ENCODE assay signal across 12 mouse cellular contexts in the genomic region with DNA sequence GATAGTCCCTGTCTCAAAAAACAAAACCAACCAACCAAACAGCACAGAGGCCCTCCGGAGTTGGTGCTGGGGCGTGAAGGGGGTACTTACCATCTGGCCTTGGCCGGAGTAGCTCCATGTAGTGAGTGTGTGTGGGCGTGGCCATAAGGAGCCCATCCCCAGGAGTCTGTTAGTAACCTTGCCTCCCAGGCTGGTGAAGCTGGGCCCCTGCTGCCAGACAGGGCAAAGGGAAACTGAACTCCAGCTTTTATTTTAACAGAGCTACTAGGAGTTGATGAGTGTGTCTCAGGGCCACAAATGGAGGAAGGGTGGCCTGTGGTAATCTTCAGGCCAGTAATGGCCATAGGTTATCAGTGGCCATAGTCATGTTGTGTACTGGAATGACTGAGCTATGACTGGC. TPM values are rescaled to one million over a fixed set of nuclear protein-coding genes. Genes with fewer than 3 reads are reported as not detected.
DNase-seq lines count a peak whose midpoint lies in the region; ATAC-seq and TF ChIP-seq lines count a peak whose summit lies in the region.
"Had no signal": no experiment of that assay in that cellular context is flagged by ENCODE, and none has a peak within 500 bp of the region (broad histone marks: within the 10 kb centered on the region; RNA-seq: fewer than 3 reads in every experiment).

No protein-coding gene starts in this region.

- H3K27me3 ChIP-seq in heart, embryonic 12.5 days (replicated peaks): peaks cover under 1% of the 10 kb centered on the region; the same call in 1 of the 2 replicates
- H3K27me3 ChIP-seq in neural tube, embryonic 13.5 days: no peaks in the 10 kb centered on the region
- peaks cover 3% of the 10 kb centered on the region for H3K27me3 ChIP-seq in limb, embryonic 12.5 days
- no peaks in the 10 kb centered on the region for H3K27me3 ChIP-seq in stomach, embryonic 15.5 days (replicated peaks)
- H3K27me3 ChIP-seq in cerebellum, adult 2 months (ENCODE audit: control insufficient read depth, insufficient read depth, low read length): no peaks in the 10 kb centered on the region
- H3K27me3 ChIP-seq: CH12.LX had no signal

- H3K4me1 ChIP-seq in heart, embryonic 12.5 days (replicated peaks): peaks cover 75% of the 10 kb centered on the region
- H3K4me1 ChIP-seq in neural tube, embryonic 13.5 days (replicated peaks): peaks cover 28% of the 10 kb centered on the region
- peaks cover 43% of the 10 kb centered on the region for H3K4me1 ChIP-seq in limb, embryonic 12.5 days (replicated peaks)
- H3K4me1 ChIP-seq in stomach, embryonic 15.5 days: peaks cover 35% of the 10 kb centered on the region; the same call in 1 of the 2 replicates
- no peaks in the 10 kb centered on the region for H3K4me1 ChIP-seq in cerebellum, adult 2 months (ENCODE audit: control insufficient read depth, insufficient read depth, low read length)

- ATAC-seq in heart, embryonic 12.5 days (ENCODE audit: insufficient number of reproducible peaks, low FRiP score): peak; percentile 46; the same call in 1 of the 2 replicates
- no peak for ATAC-seq in neural tube, embryonic 13.5 days (ENCODE audit: low read depth)
- ATAC-seq in limb, embryonic 12.5 days (ENCODE audit: insufficient number of reproducible peaks, insufficient read depth, low FRiP score, low TSS enrichment, low read depth): no peak
- no peak for ATAC-seq in stomach, embryonic 15.5 days (ENCODE audit: insufficient read depth, low FRiP score, low read depth)

- 0 out of 2 replicates have a peak, but pooled peaks cover 4% of the 10 kb centered on the region for H3K36me3 ChIP-seq in heart, embryonic 12.5 days
- no peaks in the 10 kb centered on the region for H3K36me3 ChIP-seq in neural tube, embryonic 13.5 days
- 0 out of 2 replicates have a peak, but pooled peaks cover 5% of the 10 kb centered on the region for H3K36me3 ChIP-seq in limb, embryonic 12.5 days
- no peaks in the 10 kb centered on the region for H3K36me3 ChIP-seq in stomach, embryonic 15.5 days

- 43% methylated on average over 4 of the region's 4 CpGs for whole genome bisulfite sequencing in heart, embryonic 12.5 days
- WGBS in neural tube, embryonic 13.5 days: 52% methylated on average over 4 of the region's 4 CpGs
- 39% methylated on average over 4 of the region's 4 CpGs for WGBS in limb, embryonic 12.5 days
- WGBS in stomach, embryonic 15.5 days: 36% methylated on average over 4 of the region's 4 CpGs
- 26% methylated on average over 4 of the region's 4 CpGs for WGBS in cerebellum, adult 2 months

- H3K9ac ChIP-seq in heart, embryonic 12.5 days: no peak overlapping the region
- H3K9ac ChIP-seq in neural tube, embryonic 13.5 days: 0 out of 2 replicates have a peak overlapping the region, but pooled peaks have one; percentile 41
- H3K9ac ChIP-seq in limb, embryonic 12.5 days (replicated peaks): no peak overlapping the region
- no peak overlapping the region for H3K9ac ChIP-seq in stomach, embryonic 15.5 days

- no peak for TF ChIP-seq POLR2A in cerebellum, adult 2 months (IDR thresholded peaks at IDR 0.05; ENCODE audit: borderline replicate concordance, insufficient read depth, low read length)

- no peak overlapping the region for H3K4me3 ChIP-seq in heart, embryonic 12.5 days
- H3K4me3 ChIP-seq in neural tube, embryonic 13.5 days: no peak overlapping the region
- no peak overlapping the region for H3K4me3 ChIP-seq in limb, embryonic 12.5 days (replicated peaks)
- no peak overlapping the region for H3K4me3 ChIP-seq in stomach, embryonic 15.5 days (replicated peaks)
- H3K4me3 ChIP-seq in cerebellum, adult 2 months (replicated peaks; ENCODE audit: insufficient read depth, low read depth, low read length): no peak overlapping the region

- intact Hi-C loops in heart, postnatal 36 days (cut with DNase I): loop anchor here (2.0 kb wide), 1 partner anchor 20 kb away; no protein-coding TSS in a partner anchor

- H3K4me2 ChIP-seq in heart, embryonic 12.5 days: peak overlapping the region; percentile 14; the same call in 1 of the 2 replicates
- no peak overlapping the region for H3K4me2 ChIP-seq in neural tube, embryonic 13.5 days
- no peak overlapping the region for H3K4me2 ChIP-seq in limb, embryonic 12.5 days
- H3K4me2 ChIP-seq in stomach, embryonic 15.5 days: no peak overlapping the region

- TF ChIP-seq CTCF in cerebellum, adult 2 months (IDR thresholded peaks at IDR 0.05; ENCODE audit: borderline replicate concordance, insufficient read depth, low read depth, low read length): no peak

- peak overlapping the region; percentile 77 for H3K27ac ChIP-seq in heart, embryonic 12.5 days (ENCODE audit: poor library complexity, severe bottlenecking)
- H3K27ac ChIP-seq in neural tube, embryonic 13.5 days (replicated peaks): no peak overlapping the region
- H3K27ac ChIP-seq in limb, embryonic 12.5 days: peak overlapping the region; percentile 29; the same call in 1 of the 2 replicates
- peak overlapping the region; percentile 68 for H3K27ac ChIP-seq in stomach, embryonic 15.5 days
- no peak overlapping the region for H3K27ac ChIP-seq in cerebellum, adult 2 months (ENCODE audit: insufficient read depth, low read length)

- H3K9me3 ChIP-seq in heart, embryonic 12.5 days (replicated peaks): no peaks in the 10 kb centered on the region
- H3K9me3 ChIP-seq in neural tube, embryonic 13.5 days: no peaks in the 10 kb centered on the region
- no peaks in the 10 kb centered on the region for H3K9me3 ChIP-seq in limb, embryonic 12.5 days
- H3K9me3 ChIP-seq in stomach, embryonic 15.5 days: no peaks in the 10 kb centered on the region

- DNase-seq in heart, postnatal 36 days: no peak
- DNase-seq in neural tube, embryonic 10.5 days (ENCODE audit: extremely low spot score, low spot score): no peak
- DNase-seq in cerebellum, adult 2 months: no peak
- no peak for DNase-seq in frontal cortex, postnatal 25 days (ENCODE audit: low spot score in 2 of 2)
- DNase-seq: adrenal gland, adult 8-10 months; left cerebral cortex, postnatal 4 days had no signal

RNA-seq across cellular contexts. Expression of a gene that starts 6.3 kb away (rescaled TPM):
- not detected in 2 replicates for polyA plus RNA-seq in heart, embryonic 12.5 days (2016; fragmentation: Nextera tagmentation; extraction: Ambion mirVana)
- total RNA-seq in heart, postnatal 36 days (2021): not detected
- polyA plus RNA-seq in neural tube, embryonic 13.5 days (2015; fragmentation: Nextera tagmentation; extraction: Ambion mirVana): 3.2 and 4.0 TPM in 2 replicates
- polyA plus RNA-seq in limb, embryonic 12.5 days (2016; fragmentation: Nextera tagmentation; extraction: Ambion mirVana): not detected in 2 replicates
- 0.27 and 0.45 TPM in 2 replicates for polyA plus RNA-seq in stomach, embryonic 15.5 days (2015; fragmentation: Nextera tagmentation; extraction: Ambion mirVana)
- polyA plus RNA-seq in cerebellum, adult 2 months (2012; rRNA removed): 5.6 and 7.7 TPM in 2 replicates
- total RNA-seq: adrenal gland, adult 8-10 months; CH12.LX; gastrocnemius, postnatal 25 days had no signal

RNA-seq across cellular contexts. Expression of a gene that starts 13.6 kb away (rescaled TPM):
- polyA plus RNA-seq in heart, embryonic 12.5 days (2016; fragmentation: Nextera tagmentation; extraction: Ambion mirVana): 35.4 and 36.0 TPM in 2 replicates
- 10 to 100 TPM; 26.8 to 28.1 TPM for total RNA-seq in heart, postnatal 36 days (2021)
- polyA plus RNA-seq in neural tube, embryonic 13.5 days (2015; fragmentation: Nextera tagmentation; extraction: Ambion mirVana): 42.5 and 51.4 TPM in 2 replicates
- polyA plus RNA-seq in limb, embryonic 12.5 days (2016; fragmentation: Nextera tagmentation; extraction: Ambion mirVana): 17.0 and 17.1 TPM in 2 replicates
- polyA plus RNA-seq in stomach, embryonic 15.5 days (2015; fragmentation: Nextera tagmentation; extraction: Ambion mirVana): 26.2 and 28.6 TPM in 2 replicates
- 47.0 and 53.2 TPM in 2 replicates for polyA plus RNA-seq in cerebellum, adult 2 months (2012; rRNA removed)

RNA-seq across cellular contexts. Expression of a gene that starts 21.6 kb away (rescaled TPM):
- polyA plus RNA-seq in heart, embryonic 12.5 days (2016; fragmentation: Nextera tagmentation; extraction: Ambion mirVana): 67.5 and 73.3 TPM in 2 replicates
- 10 to 100 TPM; 24.6 to 26.6 TPM for total RNA-seq in heart, postnatal 36 days (2021)
- polyA plus RNA-seq in neural tube, embryonic 13.5 days (2015; fragmentation: Nextera tagmentation; extraction: Ambion mirVana): 72.2 and 74.6 TPM in 2 replicates
- 129 and 136 TPM in 2 replicates for polyA plus RNA-seq in limb, embryonic 12.5 days (2016; fragmentation: Nextera tagmentation; extraction: Ambion mirVana)
- polyA plus RNA-seq in stomach, embryonic 15.5 days (2015; fragmentation: Nextera tagmentation; extraction: Ambion mirVana): 89.8 and 91.4 TPM in 2 replicates
- 170 and 186 TPM in 2 replicates for polyA plus RNA-seq in cerebellum, adult 2 months (2012; rRNA removed)

RNA-seq across cellular contexts. Expression of a gene that starts 22.6 kb away (rescaled TPM):
- 38.5 and 39.3 TPM in 2 replicates for polyA plus RNA-seq in heart, embryonic 12.5 days (2016; fragmentation: Nextera tagmentation; extraction: Ambion mirVana)
- total RNA-seq in heart, postnatal 36 days (2021): 1 to 10 TPM; 6.8 to 9.6 TPM
- 53.2 and 55.8 TPM in 2 replicates for polyA plus RNA-seq in neural tube, embryonic 13.5 days (2015; fragmentation: Nextera tagmentation; extraction: Ambion mirVana)
- polyA plus RNA-seq in limb, embryonic 12.5 days (2016; fragmentation: Nextera tagmentation; extraction: Ambion mirVana): 58.8 and 62.7 TPM in 2 replicates
- 63.8 and 68.5 TPM in 2 replicates for polyA plus RNA-seq in stomach, embryonic 15.5 days (2015; fragmentation: Nextera tagmentation; extraction: Ambion mirVana)
- 41.6 and 43.8 TPM in 2 replicates for polyA plus RNA-seq in cerebellum, adult 2 months (2012; rRNA removed)

RNA-seq across cellular contexts. Expression of a gene that starts 30.5 kb away (rescaled TPM):
- 18.7 and 20.3 TPM in 2 replicates for polyA plus RNA-seq in heart, embryonic 12.5 days (2016; fragmentation: Nextera tagmentation; extraction: Ambion mirVana)
- total RNA-seq in heart, postnatal 36 days (2021): 1 to 10 TPM; 5.0 to 6.6 TPM
- polyA plus RNA-seq in neural tube, embryonic 13.5 days (2015; fragmentation: Nextera tagmentation; extraction: Ambion mirVana): 14.3 and 14.7 TPM in 2 replicates
- polyA plus RNA-seq in limb, embryonic 12.5 days (2016; fragmentation: Nextera tagmentation; extraction: Ambion mirVana): 31.0 and 32.9 TPM in 2 replicates
- 33.8 and 34.1 TPM in 2 replicates for polyA plus RNA-seq in stomach, embryonic 15.5 days (2015; fragmentation: Nextera tagmentation; extraction: Ambion mirVana)
- polyA plus RNA-seq in cerebellum, adult 2 months (2012; rRNA removed): 19.2 and 19.7 TPM in 2 replicates

Comparison
In these comparisons a context has a peak if more than half of its experiments do, and no peak if none do; other contexts are left out.
1. H3K27ac ChIP-seq: peak in heart, embryonic 12.5 days (single experiment), limb, embryonic 12.5 days (single experiment) and stomach, embryonic 15.5 days (single experiment); none in neural tube, embryonic 13.5 days (single experiment) and cerebellum, adult 2 months (single experiment).